Mouse (Mus musculus) effector memory CD4-positive, alpha-beta T cell, adult 7 months (primary cell): Measurements from ENCODE around the gene C1qtnf3. TPM values are rescaled to one million over a fixed set of nuclear protein-coding genes. Genes with fewer than 3 reads are reported as not detected.

Source experiments
- polyA plus RNA-seq: library from polyadenylated mRNA; unstranded; fragments of 100-300 nt; shearing (Covaris generic); gene quantifications from one replicate; pipeline ENCODE4 v1.2.1, GENCODE M21; 2017

C1qtnf3 gene
- polyA plus RNA-seq, result 0.16 TPM

GRCm38 (mm10) chr15:10951951-10952759, at the start of gene C1qtnf3:
TSS of gene C1qtnf3 (plus strand) at chr15:10952332.

GRCm38 (mm10) chr15:10981377-10982063, 29.4 kb downstream of the C1qtnf3 start, which contains the start of gene Amacr:
TSS of gene Amacr (plus strand) at chr15:10981756.

GRCm38 (mm10) chr15:11000421-11000820, 48.3 kb downstream of the C1qtnf3 start, which contains the start of gene Slc45a2:
TSS of gene Slc45a2 (plus strand) at chr15:11000721.

Other genes starting within 250 kb of the C1qtnf3 start
- 1.5 TPM for gene Rai14, start 237.7 kb upstream of the C1qtnf3 start, polyA plus RNA-seq
- gene Amacr, start 29.4 kb downstream of the C1qtnf3 start, polyA plus RNA-seq, result 3.8 TPM
- gene Slc45a2, start 48.4 kb downstream of the C1qtnf3 start, polyA plus RNA-seq, result not detected
- gene Rxfp3, start 85.7 kb downstream of the C1qtnf3 start, polyA plus RNA-seq, result not detected
- 0.09 TPM for gene Adamts12, start 112.5 kb downstream of the C1qtnf3 start, polyA plus RNA-seq